Mouse (Mus musculus) MN1 (cell line): Measurements from ENCODE around the gene Nipal1.

Experiments used
- DNase-seq: peaks from one replicate; pipeline ENCODE4 v3.0.0-alpha.2; 2016; ENCODE audit warnings: low spot score

Gene Nipal1

GRCm38 (mm10) chr5:72647418-72647907 lies at the start of gene Nipal1:
Nipal1 (plus strand) TSS chr5:72647795.
- DNase-seq = peak; percentile 66

GRCm38 (mm10) chr5:72601006-72601405 lies 46.6 kb upstream of the Nipal1 start:
- DNase-seq = no peak

GRCm38 (mm10) chr5:72603138-72603537 lies 44.5 kb upstream of the Nipal1 start:
- no peak for DNase-seq

DNA sequence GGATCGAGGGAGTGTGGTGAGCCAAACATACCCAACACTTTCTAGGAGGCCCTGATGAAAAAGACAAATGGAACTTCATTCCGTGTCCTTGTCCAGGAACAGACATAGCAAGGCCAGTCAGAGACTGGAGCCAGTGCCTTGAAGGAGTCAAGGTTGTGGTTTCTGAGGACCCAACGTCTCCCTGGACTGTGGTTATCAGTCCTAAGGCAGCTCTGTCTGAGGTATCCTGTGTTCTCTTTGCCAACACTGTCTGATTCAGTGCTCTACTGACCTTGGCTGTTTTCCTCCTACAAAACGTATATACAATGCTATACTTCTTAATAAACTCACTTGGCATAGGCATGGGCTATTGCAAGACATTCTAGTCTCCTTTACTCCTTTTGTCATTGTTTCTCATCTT lies 30.2 kb upstream of the Nipal1 start:
- no peak for DNase-seq

GRCm38 (mm10) chr5:72621022-72621421 lies 26.6 kb upstream of the Nipal1 start:
- no peak for DNase-seq

- DNase-seq = no peak
These were observed 17.6 kb upstream of the Nipal1 start for GRCm38 (mm10) chr5:72630026-72630425.

DNA sequence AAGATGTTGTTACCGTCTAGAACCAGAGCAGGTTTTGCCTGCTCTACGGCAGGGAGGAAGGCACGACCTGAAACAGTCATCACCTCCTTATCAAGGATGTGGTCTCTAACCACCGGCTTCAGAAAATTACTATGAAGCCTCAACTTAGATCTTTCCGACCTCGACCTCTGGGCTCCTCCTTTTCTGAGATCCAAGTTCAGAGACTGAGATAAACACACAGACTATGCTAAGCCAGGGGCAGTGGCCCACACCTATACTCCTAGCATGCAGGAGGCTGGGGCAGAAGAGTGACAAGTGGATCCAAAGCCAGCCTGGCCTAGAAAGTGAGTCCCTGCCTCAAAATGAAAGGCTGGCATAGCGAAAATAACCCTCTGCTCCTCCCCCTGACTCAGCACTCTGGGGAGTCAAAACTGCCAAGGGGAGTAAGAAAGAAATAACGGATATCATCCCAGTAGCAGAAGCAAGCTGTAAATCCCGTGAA lies 12.8 kb upstream of the Nipal1 start:
- DNase-seq = no peak

DNA sequence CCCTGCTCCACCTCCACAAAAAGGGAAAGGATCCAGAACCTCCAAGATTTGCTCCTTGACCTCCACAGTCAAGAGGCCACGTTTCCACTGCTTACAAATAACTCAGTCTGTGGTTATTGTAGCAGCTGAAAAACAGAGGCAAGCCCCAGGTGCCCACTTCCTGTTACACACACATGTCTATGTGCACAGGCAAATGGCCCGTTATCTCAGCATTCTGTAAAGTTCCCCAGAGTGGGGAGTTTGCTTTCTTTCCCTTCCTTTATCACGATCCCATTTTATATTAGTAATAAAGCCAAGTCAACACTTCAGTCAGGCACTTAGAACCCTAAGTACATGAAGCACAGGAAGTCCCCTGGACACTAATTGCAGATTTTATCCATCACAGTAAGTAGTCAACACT lies 11.5 kb upstream of the Nipal1 start:
- no peak for DNase-seq

- DNase-seq = no peak
These were observed 11.0 kb upstream of the Nipal1 start for GRCm38 (mm10) chr5:72636576-72636975.

- no peak for DNase-seq
These were observed 7.5 kb upstream of the Nipal1 start for GRCm38 (mm10) chr5:72640072-72640471.

- DNase-seq = no peak
These were observed 3.9 kb upstream of the Nipal1 start for GRCm38 (mm10) chr5:72643655-72644054.

- DNase-seq = no peak
These were observed 3.4 kb upstream of the Nipal1 start, which contains the start of gene Cnga1 for GRCm38 (mm10) chr5:72644175-72644574. Cnga1 (minus strand) TSS chr5:72644275.

GRCm38 (mm10) chr5:72646131-72646530 lies 1.5 kb upstream of the Nipal1 start:
- no peak for DNase-seq

GRCm38 (mm10) chr5:72646996-72647395 lies 599 bp upstream of the Nipal1 start:
- DNase-seq = no peak

DNA sequence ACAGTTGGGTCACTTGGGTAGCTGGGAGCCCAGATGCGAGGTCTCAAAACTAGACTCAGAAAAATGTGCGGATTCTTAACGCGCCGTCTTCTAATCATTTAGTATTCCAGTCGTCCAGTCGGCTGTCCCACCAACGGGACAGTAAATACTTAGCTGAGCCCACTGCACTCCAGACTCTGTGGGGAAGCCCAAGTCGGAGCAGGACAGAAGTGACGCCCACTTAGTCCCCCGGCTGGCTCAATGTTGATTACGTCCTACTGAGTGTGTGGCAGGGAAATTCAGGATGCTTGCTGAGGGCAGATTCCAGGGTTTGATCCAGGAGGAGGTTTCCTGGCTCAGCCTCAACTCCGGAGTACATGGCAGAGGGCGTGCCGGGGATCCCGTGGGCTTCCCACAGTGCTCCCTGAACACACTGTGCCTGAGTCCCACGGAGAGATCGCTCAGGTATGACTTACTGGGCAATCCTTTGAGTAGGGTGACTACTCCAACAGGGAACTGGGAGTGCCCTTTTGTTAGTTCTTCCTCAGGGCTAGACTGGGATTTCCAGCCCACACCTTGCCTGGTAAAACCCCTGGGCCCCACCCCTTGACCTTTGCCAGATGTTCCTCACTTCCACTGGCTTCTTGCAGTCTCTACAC lies 482 bp downstream of the Nipal1 start:
- no peak for DNase-seq

- no peak for DNase-seq
These were observed 1.6 kb downstream of the Nipal1 start for GRCm38 (mm10) chr5:72648987-72649735.

- no peak for DNase-seq
These were observed 5.6 kb downstream of the Nipal1 start for GRCm38 (mm10) chr5:72653068-72653674.

GRCm38 (mm10) chr5:72656270-72656791 lies 8.7 kb downstream of the Nipal1 start:
- DNase-seq = no peak

DNA sequence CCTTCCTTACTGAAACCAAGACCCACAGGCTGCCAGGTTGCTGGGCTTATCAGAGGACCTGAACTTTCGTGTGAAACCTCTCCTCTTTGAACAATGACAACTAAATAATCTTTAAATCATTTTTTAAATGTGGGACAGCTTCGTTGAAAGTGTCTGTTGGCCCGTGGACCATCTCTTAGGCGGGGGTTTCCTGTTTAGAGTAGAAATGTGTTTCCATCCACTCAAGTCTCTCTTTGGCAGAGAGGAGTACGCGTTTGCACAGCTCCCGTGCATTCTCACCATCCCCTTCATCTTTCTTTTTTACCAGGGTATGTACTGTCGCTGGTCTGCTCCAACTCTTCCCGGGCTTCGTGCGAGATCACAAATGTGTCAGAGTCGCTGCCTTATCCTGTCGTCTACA lies 10.8 kb downstream of the Nipal1 start:
- DNase-seq = no peak

- DNase-seq = no peak
These were observed 13.6 kb downstream of the Nipal1 start for GRCm38 (mm10) chr5:72661051-72661781.

- no peak for DNase-seq
These were observed 16.5 kb downstream of the Nipal1 start for GRCm38 (mm10) chr5:72664126-72664525.

GRCm38 (mm10) chr5:72664854-72665253 lies 17.3 kb downstream of the Nipal1 start:
- DNase-seq = no peak
